Mouse (Mus musculus) neutrophil, adult 65 days (primary cell): Measurements from ENCODE around the gene Edem3. TPM values are rescaled to one million over a fixed set of nuclear protein-coding genes. Genes with fewer than 3 reads are reported as not detected.

Experiments used
- total RNA-seq: library from RNA; stranded (reverse); gene quantifications from 2 replicates; pipeline ENCODE4 v1.2.4, GENCODE M21; 2023

Gene Edem3
- 11.2 and 13.5 TPM in 2 replicates for total RNA-seq

GRCm38 (mm10) chr1:151754881-151755659 is at the start of gene Edem3:
TSS of gene Edem3 (plus strand) at chr1:151755371.

Other genes with a start within 250 kb of the Edem3 start
- 224 and 236 TPM in 2 replicates for gene Fam129a, start 184.2 kb upstream of the Edem3 start, total RNA-seq